Mouse (Mus musculus): ENCODE data around the gene Bsg.

- no peak for TF ChIP-seq MAFK (IDR thresholded peaks at IDR 0.05; ENCODE audit: insufficient read depth, low read depth, low read length)
- TF ChIP-seq HCFC1 (IDR thresholded peaks at IDR 0.05; ENCODE audit: borderline replicate concordance, insufficient read depth, low read length), result no peak
- no peak for TF ChIP-seq CHD2 (IDR thresholded peaks at IDR 0.05; ENCODE audit: low read depth, low read length)
- no peak for TF ChIP-seq ZC3H11A (IDR thresholded peaks at IDR 0.05; ENCODE audit: borderline replicate concordance, low read depth, low read length)
- no peak for TF ChIP-seq ZNF384 (IDR thresholded peaks at IDR 0.05; ENCODE audit: low read depth, low read length)
Measured at GRCm38 (mm10) chr10:79691986-79692548, 12.2 kb upstream of the Bsg start.
